8 mouse cellular contexts compared by ENCODE assay signal in genomic region chr13:54758045-54758755, GRCm38 (mm10). TPM values are rescaled to one million over a fixed set of nuclear protein-coding genes. Genes with fewer than 3 reads are reported as not detected.
A peak's percentile ranks its signal among the peaks of the same experiment; 100 is the strongest.
DNase-seq lines count a peak whose midpoint lies in the region; ATAC-seq lines count a peak whose summit lies in the region.

No protein-coding gene starts in this region.

- no peaks in the 10 kb centered on the region for H3K9me3 ChIP-seq in hindbrain, embryonic 13.5 days

- peak overlapping the region; percentile 95 for H3K27ac ChIP-seq in hindbrain, embryonic 13.5 days

- peaks cover 33% of the 10 kb centered on the region for H3K27me3 ChIP-seq in hindbrain, embryonic 13.5 days

- peak; percentile 82 for ATAC-seq in hindbrain, embryonic 13.5 days (ENCODE audit: low FRiP score)

- peaks cover 60% of the 10 kb centered on the region for H3K4me1 ChIP-seq in hindbrain, embryonic 13.5 days (replicated peaks)

- DNase-seq in WW6 (ENCODE audit: low read depth, low spot score), result peak; percentile 94
- peak; percentile 97 to 98 for DNase-seq in cerebellum, postnatal 25 days
- DNase-seq in frontal cortex, postnatal 25 days (ENCODE audit: low spot score in 2 of 2), result peak; percentile 84 to 86
- peak; percentile 82 to 88 for DNase-seq in layer of hippocampus, postnatal 25 days (ENCODE audit: extremely low spot score in 1 of 2, low spot score in 1 of 2)
- peak; percentile 90 for DNase-seq in lung, postnatal 10 days
- DNase-seq in ovary, postnatal 14 days (ENCODE audit: low spot score), result peak; percentile 64
- DNase-seq in thymus, postnatal 36 days, result peak; percentile 39 to 46

- peak overlapping the region; percentile 40 for H3K4me3 ChIP-seq in hindbrain, embryonic 13.5 days

- WGBS in hindbrain, embryonic 13.5 days, result under 1% methylated on average over 43 of the region's 43 CpGs

- no peaks in the 10 kb centered on the region for H3K36me3 ChIP-seq in hindbrain, embryonic 13.5 days

- H3K9ac ChIP-seq in hindbrain, embryonic 13.5 days, result peak overlapping the region; percentile 70

- peak overlapping the region; percentile 64 for H3K4me2 ChIP-seq in hindbrain, embryonic 13.5 days

RNA-seq across cellular contexts. Expression of gene Sncb, which starts 8.2 kb away (rescaled TPM):
- polyA plus RNA-seq in hindbrain, embryonic 13.5 days (2015; fragmentation: Nextera tagmentation; extraction: Ambion mirVana), result 18.7 and 20.8 TPM in 2 replicates
- total RNA-seq in layer of hippocampus, postnatal 25 days (2021), result 100 to 1,000 TPM; 652 to 677 TPM

RNA-seq across cellular contexts. Expression of gene Gprin1, which starts 8.5 kb away (rescaled TPM):
- 6.5 and 6.9 TPM in 2 replicates for polyA plus RNA-seq in hindbrain, embryonic 13.5 days (2015; fragmentation: Nextera tagmentation; extraction: Ambion mirVana)
- total RNA-seq in layer of hippocampus, postnatal 25 days (2021), result 100 to 1,000 TPM; 149 to 152 TPM

RNA-seq across cellular contexts. Expression of gene Eif4e1b, which starts 25.6 kb away (rescaled TPM):
- not detected in 2 replicates for polyA plus RNA-seq in hindbrain, embryonic 13.5 days (2015; fragmentation: Nextera tagmentation; extraction: Ambion mirVana)
- total RNA-seq in layer of hippocampus, postnatal 25 days (2021), result not detected

RNA-seq across cellular contexts. Expression of gene Tspan17, which starts 31.0 kb away (rescaled TPM):
- 50.4 and 54.0 TPM in 2 replicates for polyA plus RNA-seq in hindbrain, embryonic 13.5 days (2015; fragmentation: Nextera tagmentation; extraction: Ambion mirVana)
- total RNA-seq in layer of hippocampus, postnatal 25 days (2021), result 100 to 1,000 TPM in 1 of 2 experiments, 10 to 100 TPM in 1; 97.2 to 104 TPM

RNA-seq across cellular contexts. Expression of gene Cdhr2, which starts 56.9 kb away (rescaled TPM):
- 0.08 and 0.14 TPM in 2 replicates for polyA plus RNA-seq in hindbrain, embryonic 13.5 days (2015; fragmentation: Nextera tagmentation; extraction: Ambion mirVana)
- total RNA-seq in layer of hippocampus, postnatal 25 days (2021), result under 1 TPM; 0.25 to 0.31 TPM

Comparison
In these comparisons a context has a peak if more than half of its experiments do, and no peak if none do; other contexts are left out.
1. Peak in every context shown above with its lines: DNase-seq, ATAC-seq, H3K4me3 ChIP-seq and H3K27ac ChIP-seq.
2. DNase-seq: peak in every context shown above with its lines; median percentile 98 in cerebellum, postnatal 25 days; 94 in WW6; 90 in lung, postnatal 10 days; 85 in frontal cortex, postnatal 25 days; 85 in layer of hippocampus, postnatal 25 days; 64 in ovary, postnatal 14 days; 42 in thymus, postnatal 36 days.